Mouse (Mus musculus): ENCODE measurements around the gene Dmbx1. TPM values are rescaled to one million over a fixed set of nuclear protein-coding genes. Genes with fewer than 3 reads are reported as not detected.

Gene Dmbx1
- total RNA-seq (2021) = not detected

- peak; percentile 35 for DNase-seq
These were observed at the start of gene Dmbx1 for GRCm38 (mm10) chr4:115939295-115940102. Dmbx1 (minus strand) TSS chr4:115939926.

- DNase-seq = no peak
These were observed 49.7 kb upstream of the Dmbx1 start for GRCm38 (mm10) chr4:115989382-115989781.

GRCm38 (mm10) chr4:115987858-115988530, 48.3 kb upstream of the Dmbx1 start:
- DNase-seq = no peak

- no peak for DNase-seq
These were observed 47.7 kb upstream of the Dmbx1 start for GRCm38 (mm10) chr4:115987436-115987835.

GRCm38 (mm10) chr4:115984967-115985366, 45.2 kb upstream of the Dmbx1 start:
- DNase-seq = peak; percentile 18

- peak; percentile 91 for DNase-seq
These were observed 44.4 kb upstream of the Dmbx1 start for GRCm38 (mm10) chr4:115984111-115984510.

- peak; percentile 84 for DNase-seq
These were observed 41.0 kb upstream of the Dmbx1 start for GRCm38 (mm10) chr4:115980676-115981075.

- DNase-seq = no peak
These were observed 39.7 kb upstream of the Dmbx1 start for GRCm38 (mm10) chr4:115979437-115979836.

GRCm38 (mm10) chr4:115978911-115979310, 39.2 kb upstream of the Dmbx1 start:
- DNase-seq = no peak

GRCm38 (mm10) chr4:115972543-115972942, 32.8 kb upstream of the Dmbx1 start:
- no peak for DNase-seq

GRCm38 (mm10) chr4:115964446-115964845, 24.7 kb upstream of the Dmbx1 start:
- peak; percentile 26 for DNase-seq

GRCm38 (mm10) chr4:115963751-115964150, 24.0 kb upstream of the Dmbx1 start:
- no peak for DNase-seq

GRCm38 (mm10) chr4:115962671-115963412, 23.1 kb upstream of the Dmbx1 start:
- DNase-seq = peak; percentile 37

- DNase-seq = no peak
These were observed 22.3 kb upstream of the Dmbx1 start for GRCm38 (mm10) chr4:115961991-115962390.

- no peak for DNase-seq
These were observed 19.8 kb upstream of the Dmbx1 start for GRCm38 (mm10) chr4:115959546-115959945.

GRCm38 (mm10) chr4:115955494-115955775, 15.7 kb upstream of the Dmbx1 start:
- no peak for DNase-seq

GRCm38 (mm10) chr4:115954656-115955493, 15.1 kb upstream of the Dmbx1 start:
- no peak for DNase-seq

- no peak for DNase-seq
These were observed 13.8 kb upstream of the Dmbx1 start for GRCm38 (mm10) chr4:115953559-115953958.

- DNase-seq = peak; percentile 72
These were observed 13.0 kb upstream of the Dmbx1 start for GRCm38 (mm10) chr4:115952758-115953157.

GRCm38 (mm10) chr4:115943669-115944314, 4.1 kb upstream of the Dmbx1 start:
- DNase-seq = no peak

GRCm38 (mm10) chr4:115941242-115941820, 1.6 kb upstream of the Dmbx1 start:
- no peak for DNase-seq
